Mouse (Mus musculus): ENCODE results near the gene Raver2.
A peak's percentile ranks its signal among the peaks of the same experiment; 100 is the strongest.

Raver2 gene

GRCm38 (mm10) chr4:101174916-101175625 is 106.3 kb downstream of the Raver2 start:
- DNase-seq (ENCODE audit: low read depth, low spot score): no peak

- no peak for DNase-seq (ENCODE audit: low read depth, low spot score)
Observed at GRCm38 (mm10) chr4:101176123-101176522, 107.3 kb downstream of the Raver2 start.

GRCm38 (mm10) chr4:101177796-101178195 is 109.0 kb downstream of the Raver2 start:
- DNase-seq (ENCODE audit: low read depth, low spot score): no peak

GRCm38 (mm10) chr4:101179076-101179475 is 110.3 kb downstream of the Raver2 start:
- no peak for DNase-seq (ENCODE audit: low read depth, low spot score)

- DNase-seq (ENCODE audit: low read depth, low spot score): no peak
Observed at GRCm38 (mm10) chr4:101179836-101180235, 111.1 kb downstream of the Raver2 start.

GRCm38 (mm10) chr4:101180681-101181080 is 111.9 kb downstream of the Raver2 start:
- DNase-seq (ENCODE audit: low read depth, low spot score): no peak

- peak; percentile 33 for DNase-seq (ENCODE audit: low read depth, low spot score)
Observed at GRCm38 (mm10) chr4:101182603-101183011, 113.8 kb downstream of the Raver2 start.

- no peak for DNase-seq (ENCODE audit: low read depth, low spot score)
Observed at GRCm38 (mm10) chr4:101185216-101185615, 116.4 kb downstream of the Raver2 start.

- DNase-seq (ENCODE audit: low read depth, low spot score): no peak
Observed at GRCm38 (mm10) chr4:101186591-101186990, 117.8 kb downstream of the Raver2 start.

GRCm38 (mm10) chr4:101187381-101187780 is 118.6 kb downstream of the Raver2 start:
- no peak for DNase-seq (ENCODE audit: low read depth, low spot score)

GRCm38 (mm10) chr4:101192241-101192976 is 123.6 kb downstream of the Raver2 start:
- DNase-seq (ENCODE audit: low read depth, low spot score): no peak

GRCm38 (mm10) chr4:101194170-101194569 is 125.4 kb downstream of the Raver2 start:
- DNase-seq (ENCODE audit: low read depth, low spot score): no peak

GRCm38 (mm10) chr4:101196407-101196806 is 127.6 kb downstream of the Raver2 start:
- DNase-seq (ENCODE audit: low read depth, low spot score): peak; percentile 65

- DNase-seq (ENCODE audit: low read depth, low spot score): peak; percentile 58
Observed at GRCm38 (mm10) chr4:101197421-101198170, 128.8 kb downstream of the Raver2 start.

GRCm38 (mm10) chr4:101198333-101198732 is 129.6 kb downstream of the Raver2 start:
- DNase-seq (ENCODE audit: low read depth, low spot score): peak; percentile 49

- no peak for DNase-seq (ENCODE audit: low read depth, low spot score)
Observed at GRCm38 (mm10) chr4:101199433-101200081, 130.8 kb downstream of the Raver2 start.

All from 3T3-L1 (cell line).